Mouse (Mus musculus): Measurements from ENCODE around the gene Lnp1. TPM values are rescaled to one million over a fixed set of nuclear protein-coding genes. Genes with fewer than 3 reads are reported as not detected.
A peak's percentile ranks its signal among the peaks of the same experiment; 100 is the strongest.

The Lnp1 gene
- total and polyA plus RNA-seq, 3 experiments = not detected

DNA sequence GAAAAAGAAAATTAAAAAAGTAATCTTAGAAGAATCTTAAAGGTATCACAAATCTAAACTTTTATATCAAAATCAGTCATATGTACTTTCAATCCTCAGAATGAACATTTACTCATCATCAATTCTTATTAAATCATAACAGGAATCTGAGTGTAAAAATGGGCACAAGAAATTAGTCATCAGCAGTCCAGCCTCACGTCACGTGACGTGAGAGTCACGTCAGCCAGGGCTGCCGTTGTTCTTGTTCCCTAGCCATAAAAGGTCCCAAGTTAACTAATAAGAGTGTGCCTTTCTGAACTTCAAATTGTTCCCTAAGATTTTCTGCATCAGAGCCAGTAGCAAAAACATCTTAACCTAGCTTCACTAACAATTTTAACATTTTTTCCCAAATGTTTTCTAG is 21.2 kb upstream of the Lnp1 start:
- Histone ChIP-seq H3K36me3 (replicated peaks in 1 of 2; ENCODE audit: control insufficient read depth in 1 of 2, insufficient read depth in 1 of 2, low read length in 1 of 2) (no peaks in the 10 kb centered on the region), H3K9me3 (replicated peaks; ENCODE audit: low read length) (no peaks in the 10 kb centered on the region), H3K9ac (ENCODE audit: insufficient read depth, low read depth) (no peak overlapping the region), H3K27ac (ENCODE audit: insufficient read depth, low read depth) (no peak overlapping the region), H3K27me3 (replicated peaks) (no peaks in the 10 kb centered on the region), H3K79me2 (replicated peaks; ENCODE audit: control insufficient read depth, extremely low read depth, insufficient read depth, poor library complexity, severe bottlenecking) (no peaks in the 10 kb centered on the region), H3K4me1 (ENCODE audit: control insufficient read depth in 1 of 2, insufficient read depth in 2 of 2) (no peaks in the 10 kb centered on the region), H3K4me3 (replicated peaks in 1 of 3; ENCODE audit: low read depth in 2 of 3, low read length in 2 of 3, poor library complexity in 1 of 3) (no peak overlapping the region), H3K4me2 (ENCODE audit: insufficient read depth, low read depth, poor library complexity, severe bottlenecking) (no peak overlapping the region)
- dilution Hi-C loops (cut with MboI; ENCODE audit: extremely low pct_ligation_motif_present, extremely low pct_unique_long_range_greater_than_20kb, low sequenced_read_pairs) = no loop called here
- TF ChIP-seq USF1 (IDR thresholded peaks at IDR 0.05; ENCODE audit: low read depth, low read length) = peak; percentile 64
- peak; percentile 68 for TF ChIP-seq BHLHE40 (IDR thresholded peaks at IDR 0.05; ENCODE audit: low read depth, low read length)
- no peak for TF ChIP-seq CTCF (conservative IDR thresholded peaks at IDR 0.05 in 1 of 2, IDR thresholded peaks at IDR 0.05 in 1 of 2; ENCODE audit: low read depth in 2 of 2, low read length in 2 of 2)
- no peak for TF ChIP-seq JUND (conservative IDR thresholded peaks at IDR 0.05; ENCODE audit: low read depth, low read length)
- TF ChIP-seq USF2 (conservative IDR thresholded peaks at IDR 0.05; ENCODE audit: low read depth, low read length) = peak; percentile 70
- TF ChIP-seq ZNF384 (IDR thresholded peaks at IDR 0.05; ENCODE audit: low read depth, low read length) = no peak
- in situ Hi-C loops (cut with MboI; ENCODE audit: low pct_ligation_motif_present, low pct_unique_long_range_greater_than_20kb, low sequenced_read_pairs) = no loop called here
- peak; percentile 2 for DNase-seq (ENCODE audit: extremely low read depth)

DNA sequence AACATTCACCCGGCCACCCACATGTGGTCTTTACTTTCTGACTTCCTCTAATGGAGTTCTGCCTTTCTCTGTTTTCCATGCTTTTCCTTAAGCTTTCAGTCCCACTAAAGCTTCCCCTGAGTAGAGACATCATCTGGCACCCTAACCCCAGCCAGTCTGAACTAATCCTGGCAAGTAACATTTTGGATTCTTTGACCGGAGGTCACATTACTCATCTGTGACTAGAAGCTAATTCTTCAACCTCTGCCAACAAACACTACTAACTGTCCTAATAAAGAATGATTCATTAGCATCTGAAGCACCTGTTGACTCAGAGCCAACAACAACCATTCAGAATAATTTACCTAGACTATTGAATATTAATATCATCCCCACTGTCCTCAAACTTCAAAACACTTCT is 14.5 kb upstream of the Lnp1 start:
- TF ChIP-seq UBTF (IDR thresholded peaks at IDR 0.05; ENCODE audit: low read depth, low read length) (no peak), KAT2A (IDR thresholded peaks at IDR 0.05; ENCODE audit: insufficient replicate concordance, low read length) (no peak), MEF2A (IDR thresholded peaks at IDR 0.05; ENCODE audit: borderline replicate concordance, low read depth, low read length) (no peak), RCOR1 (conservative IDR thresholded peaks at IDR 0.05; ENCODE audit: low read depth, low read length) (no peak), CHD1 (IDR thresholded peaks at IDR 0.05; ENCODE audit: low read depth, low read length) (no peak)
- no peaks in the 10 kb centered on the region for H3K27me3 ChIP-seq (replicated peaks)
- no peak for DNase-seq (ENCODE audit: extremely low read depth)
- no peaks in the 10 kb centered on the region for H3K79me2 ChIP-seq (replicated peaks; ENCODE audit: control insufficient read depth, extremely low read depth, insufficient read depth, poor library complexity, severe bottlenecking)
- no peak overlapping the region for H3K27ac ChIP-seq (ENCODE audit: insufficient read depth, low read depth)
- H3K36me3 ChIP-seq (replicated peaks in 1 of 2; ENCODE audit: control insufficient read depth in 1 of 2, insufficient read depth in 1 of 2, low read length in 1 of 2) = no peaks in the 10 kb centered on the region
- H3K4me1 ChIP-seq (ENCODE audit: control insufficient read depth in 1 of 2, insufficient read depth in 2 of 2) = no peaks in the 10 kb centered on the region
- no peak overlapping the region for H3K4me3 ChIP-seq (replicated peaks in 1 of 3; ENCODE audit: low read depth in 2 of 3, low read length in 2 of 3, poor library complexity in 1 of 3)
- H3K9ac ChIP-seq (ENCODE audit: insufficient read depth, low read depth) = no peak overlapping the region
- H3K4me2 ChIP-seq (ENCODE audit: insufficient read depth, low read depth, poor library complexity, severe bottlenecking) = no peak overlapping the region
- dilution Hi-C loops (cut with MboI; ENCODE audit: extremely low pct_ligation_motif_present, extremely low pct_unique_long_range_greater_than_20kb, low sequenced_read_pairs) (no loop called here), in situ Hi-C loops (cut with MboI; ENCODE audit: low pct_ligation_motif_present, low pct_unique_long_range_greater_than_20kb, low sequenced_read_pairs) (no loop called here)
- H3K9me3 ChIP-seq (replicated peaks; ENCODE audit: low read length) = no peaks in the 10 kb centered on the region

DNA sequence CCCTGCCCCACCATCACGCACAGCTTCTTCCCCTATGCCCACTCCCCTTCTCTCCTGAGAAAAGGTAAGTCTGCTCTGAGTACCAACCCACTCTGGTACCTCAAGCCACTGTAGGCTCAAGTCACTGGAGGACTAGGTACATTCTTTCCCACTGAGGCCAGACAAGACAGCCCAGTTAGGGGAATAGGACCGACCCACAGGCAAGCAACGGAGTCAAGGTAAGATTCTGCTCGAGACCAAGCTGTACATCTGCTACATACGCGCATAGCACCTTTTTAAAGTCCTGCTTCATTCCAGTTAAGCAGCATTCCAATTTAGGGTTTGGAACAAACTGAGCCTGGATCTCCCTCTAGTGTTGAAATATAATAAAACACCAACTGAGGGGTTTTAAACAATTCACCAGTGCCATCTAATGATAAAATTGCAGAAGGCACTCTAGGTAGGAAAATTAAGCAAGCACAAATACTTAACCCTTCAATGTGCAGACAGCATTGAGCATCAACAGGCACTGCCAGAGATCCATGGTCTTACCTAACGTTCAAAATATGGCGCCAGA is 7.7 kb downstream of the Lnp1 start:
- DNase-seq (ENCODE audit: extremely low read depth) = peak; percentile 80
- Histone ChIP-seq H3K79me2 (replicated peaks; ENCODE audit: control insufficient read depth, extremely low read depth, insufficient read depth, poor library complexity, severe bottlenecking) (no peaks in the 10 kb centered on the region), H3K4me1 (ENCODE audit: control insufficient read depth in 1 of 2, insufficient read depth in 2 of 2) (peaks cover 0 to 2% of the 10 kb centered on the region in 2 experiments; a peak in 1 of 4 replicates), H3K9me3 (replicated peaks; ENCODE audit: low read length) (no peaks in the 10 kb centered on the region), H3K9ac (ENCODE audit: insufficient read depth, low read depth) (no peak overlapping the region), H3K36me3 (replicated peaks in 1 of 2; ENCODE audit: control insufficient read depth in 1 of 2, insufficient read depth in 1 of 2, low read length in 1 of 2) (no peaks in the 10 kb centered on the region), H3K27me3 (replicated peaks) (no peaks in the 10 kb centered on the region), H3K4me3 (replicated peaks in 1 of 3; ENCODE audit: low read depth in 2 of 3, low read length in 2 of 3, poor library complexity in 1 of 3) (no peak overlapping the region), H3K27ac (ENCODE audit: insufficient read depth, low read depth) (no peak overlapping the region), H3K4me2 (ENCODE audit: insufficient read depth, low read depth, poor library complexity, severe bottlenecking) (no peak overlapping the region)
- dilution Hi-C loops (cut with MboI; ENCODE audit: extremely low pct_ligation_motif_present, extremely low pct_unique_long_range_greater_than_20kb, low sequenced_read_pairs) = no loop called here
- in situ Hi-C loops (cut with MboI; ENCODE audit: low pct_ligation_motif_present, low pct_unique_long_range_greater_than_20kb, low sequenced_read_pairs) = loop anchor here (25.0 kb wide), 1 partner anchor 408 kb away; no protein-coding TSS in a partner anchor
- no peak for TF ChIP-seq E2F4 (IDR thresholded peaks at IDR 0.05; ENCODE audit: insufficient replicate concordance, low read depth, low read length)
- TF ChIP-seq KAT2A (IDR thresholded peaks at IDR 0.05; ENCODE audit: insufficient replicate concordance, low read length) = no peak
- TF ChIP-seq USF2 (conservative IDR thresholded peaks at IDR 0.05; ENCODE audit: low read depth, low read length) = no peak
- TF ChIP-seq HCFC1 (IDR thresholded peaks at IDR 0.05; ENCODE audit: low read depth, low read length) = no peak
- peak; percentile 48 for TF ChIP-seq ZNF384 (IDR thresholded peaks at IDR 0.05; ENCODE audit: low read depth, low read length)
- TF ChIP-seq BHLHE40 (IDR thresholded peaks at IDR 0.05; ENCODE audit: low read depth, low read length) = peak; percentile 33; the same call in 1 of the 2 replicates
- TF ChIP-seq POLR2A (IDR thresholded peaks at IDR 0.05; ENCODE audit: low read depth, low read length) = no peak
- TF ChIP-seq SIN3A (IDR thresholded peaks at IDR 0.05; ENCODE audit: low read length) = peak; percentile 61; the same call in 1 of the 2 replicates
- TF ChIP-seq NRF1 (IDR thresholded peaks at IDR 0.05; ENCODE audit: low read depth, low read length) = peak; percentile 12; the same call in 1 of the 2 replicates
- TF ChIP-seq POLR2AphosphoS2 (IDR thresholded peaks at IDR 0.05; ENCODE audit: low read depth, low read length) = no peak
- TF ChIP-seq UBTF (IDR thresholded peaks at IDR 0.05; ENCODE audit: low read depth, low read length) = no peak
- TF ChIP-seq TCF12 (IDR thresholded peaks at IDR 0.05; ENCODE audit: low read depth, low read length) = peak; percentile 18; the same call in 1 of the 2 replicates
- no peak for TF ChIP-seq PAX5 (IDR thresholded peaks at IDR 0.05; ENCODE audit: low read length)
- 0 out of 2 replicates have a peak, but pooled peaks have one; percentile 19 for TF ChIP-seq ETS1 (conservative IDR thresholded peaks at IDR 0.05; ENCODE audit: low read depth, low read length)
- no peak for TF ChIP-seq TBP (conservative IDR thresholded peaks at IDR 0.05; ENCODE audit: low read depth, low read length)
- no peak; the same call in 1 of the 2 replicates for TF ChIP-seq MYC (IDR thresholded peaks at IDR 0.05; ENCODE audit: low read depth, low read length)
- no peak for TF ChIP-seq MEF2A (IDR thresholded peaks at IDR 0.05; ENCODE audit: borderline replicate concordance, low read depth, low read length)
- no peak for TF ChIP-seq CHD1 (IDR thresholded peaks at IDR 0.05; ENCODE audit: low read depth, low read length)
- TF ChIP-seq MAZ (IDR thresholded peaks at IDR 0.05; ENCODE audit: low read depth, low read length) = 0 out of 2 replicates have a peak, but pooled peaks have one; percentile 57
- TF ChIP-seq ZMIZ1 (IDR thresholded peaks at IDR 0.05; ENCODE audit: low read depth, low read length) = no peak
